In the genomic region with DNA sequence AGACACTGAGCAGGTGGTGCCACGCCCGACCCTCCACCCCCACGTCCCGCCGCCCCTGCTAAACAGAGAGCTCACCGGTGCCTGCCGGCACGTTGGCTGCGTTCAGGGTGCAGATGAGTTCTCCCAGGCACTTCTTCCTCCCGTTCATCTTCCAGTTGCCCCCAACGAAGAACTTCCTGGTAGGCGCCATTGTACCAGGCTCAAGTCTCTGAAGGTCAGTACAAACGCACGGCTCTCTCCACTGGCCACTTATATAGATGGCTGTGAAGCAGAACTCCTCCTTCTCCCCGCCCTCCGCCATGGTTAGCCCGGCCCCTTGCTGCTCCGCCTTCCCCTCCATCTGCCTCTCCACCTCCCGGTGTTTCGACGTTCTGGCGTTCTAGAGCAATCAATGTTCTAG, we compare ENCODE assay signal across 8 mouse cellular contexts. TPM values are rescaled to one million over a fixed set of nuclear protein-coding genes. Genes with fewer than 3 reads are reported as not detected.
DNase-seq lines count a peak whose midpoint lies in the region; ATAC-seq lines count a peak whose summit lies in the region.

Gene Tpi1 (minus strand): TSS at position 364 of the 400 bp plus-strand sequence.

- H3K27ac ChIP-seq in hindbrain, embryonic 14.5 days, result peak within 1 kb of the TSS; percentile 77

- peak; percentile 97 for DNase-seq in NIH3T3 (ENCODE audit: low read depth)
- peak; percentile 94 for DNase-seq in cerebellum, postnatal 14 days
- DNase-seq in frontal cortex, postnatal 25 days (ENCODE audit: low spot score in 2 of 2), result peak; percentile 78 to 81
- peak; percentile 81 for DNase-seq in hindbrain, embryonic 14.5 days (ENCODE audit: low spot score)
- DNase-seq in layer of hippocampus, postnatal 36 days, result peak; percentile 90 to 91
- DNase-seq in lung, postnatal 36 days, result peak; percentile 95
- DNase-seq in retina, postnatal 1 day, result peak; percentile 95
- peak; percentile 85 to 89 for DNase-seq in urinary bladder, adult 18-20 months (ENCODE audit: low spot score in 2 of 2)

- H3K4me1 ChIP-seq in hindbrain, embryonic 14.5 days (replicated peaks; ENCODE audit: control insufficient read depth, insufficient read depth, low read length), result peaks cover 30% of the 10 kb centered on the region

- no peaks in the 10 kb centered on the region for H3K9me3 ChIP-seq in hindbrain, embryonic 14.5 days (ENCODE audit: control insufficient read depth, low read length)

- peak; percentile 87 for ATAC-seq in hindbrain, embryonic 14.5 days (ENCODE audit: low FRiP score)

- no peaks in the 10 kb centered on the region for H3K27me3 ChIP-seq in hindbrain, embryonic 14.5 days (ENCODE audit: control insufficient read depth, insufficient read depth, low read length)

- H3K4me3 ChIP-seq in hindbrain, embryonic 14.5 days (replicated peaks; ENCODE audit: low read length), result peak within 1 kb of the TSS; percentile 48

- H3K36me3 ChIP-seq in hindbrain, embryonic 14.5 days (replicated peaks; ENCODE audit: control insufficient read depth, insufficient read depth), result peaks cover 61% of the 10 kb centered on the region

- peak within 1 kb of the TSS; percentile 87 for H3K4me2 ChIP-seq in hindbrain, embryonic 14.5 days (replicated peaks)

- WGBS in hindbrain, embryonic 14.5 days, result 0% methylated on average over 22 of the region's 22 CpGs

- peak within 1 kb of the TSS; percentile 80 for H3K9ac ChIP-seq in hindbrain, embryonic 14.5 days

RNA-seq across cellular contexts. Expression of gene Tpi1, which starts in this region (rescaled TPM):
- 413 and 474 TPM in 2 replicates for polyA plus RNA-seq in hindbrain, embryonic 14.5 days (2014; fragmentation: Nextera tagmentation; extraction: Ambion mirVana)
- 100 to 1,000 TPM; 731 to 778 TPM for total RNA-seq in layer of hippocampus, postnatal 36 days (2021)

Comparison
In these comparisons a context has a peak if more than half of its experiments do, and no peak if none do; other contexts are left out.
1. Peak in every context shown above with its lines: DNase-seq, ATAC-seq, H3K4me3 ChIP-seq and H3K27ac ChIP-seq.